Mouse (Mus musculus) lung, adult 18-20 months (tissue): ENCODE data around the gene Defa20.
"Not testable (repeated sequence)": the region's sequence is repeated elsewhere in the genome, so short reads cannot be mapped to it uniquely, and the experiment has no call there.

ENCODE experiments used
- DNase-seq, 2 experiments: peaks; one replicate each; pipeline ENCODE4 v3.0.0; 2022; ENCODE audit warnings: mixed read lengths in 2 of 2

Gene Defa20

GRCm38 (mm10) chr8:21508958-21509357 is at the start of gene Defa20:
Defa20 (plus strand) TSS chr8:21509258.
- not testable (repeated sequence) for DNase-seq

GRCm38 (mm10) chr8:21528732-21529131 is 19.7 kb downstream of the Defa20 start, which contains the start of gene Defa32:
Defa32 (plus strand) TSS chr8:21529032.
- DNase-seq, result not testable (repeated sequence)
